Mouse (Mus musculus) MEL (cell line): ENCODE measurements around the gene Colq. TPM values are rescaled to one million over a fixed set of nuclear protein-coding genes. Genes with fewer than 3 reads are reported as not detected.

Experiments used
- DNase-seq: peaks from one replicate; pipeline ENCODE4 v3.0.0; 2011; ENCODE audit warnings: low read depth, low spot score
- H3K27ac ChIP-seq: 2 replicates; pipeline ENCODE4 v1.5.1; 2012; ENCODE audit warnings: low read depth, mild to moderate bottlenecking, control low read depth, low read length, moderate library complexity; ENCODE audit not compliant: control insufficient read depth
- H3K27me3 ChIP-seq, 2 experiments: fragments of 150-350 bp in 1 of 2; sonication (generic) in 1 of 2; 2 replicates each; pipeline ENCODE4 v1.6.1; 2012; ENCODE audit warnings: low read length in 2 of 2, mild to moderate bottlenecking in 2 of 2, improper control_type of control experiment in 1 of 2, moderate library complexity in 1 of 2; ENCODE audit not compliant: insufficient read depth in 2 of 2, control insufficient read depth in 1 of 2
- H3K36me3 ChIP-seq, 2 experiments: 2 replicates each; pipeline ENCODE4 v1.6.1; 2012 to 2014; ENCODE audit warnings: low read length in 2 of 2, improper control_type of control experiment in 1 of 2, inconsistent platforms in 1 of 2, mild to moderate bottlenecking in 1 of 2; ENCODE audit not compliant: insufficient read depth in 2 of 2, control insufficient read depth in 1 of 2
- H3K4me1 ChIP-seq, 2 experiments: fragments of 150-350 bp in 1 of 2; sonication (generic) in 1 of 2; 2 replicates each; pipeline ENCODE4 v1.6.1; 2012; ENCODE audit warnings: low read length in 2 of 2, improper control_type of control experiment in 1 of 2, mild to moderate bottlenecking in 1 of 2; ENCODE audit not compliant: insufficient read depth in 2 of 2, control insufficient read depth in 1 of 2
- H3K4me3 ChIP-seq, 2 experiments: fragments of 150-350 bp in 1 of 2; sonication (generic) in 1 of 2; 2 replicates each; pipeline ENCODE4 v1.5.1; 2012; ENCODE audit warnings: low read depth in 2 of 2, low read length in 2 of 2, mild to moderate bottlenecking in 2 of 2, moderate library complexity in 2 of 2, control low read depth in 1 of 2, improper control_type of control experiment in 1 of 2; ENCODE audit not compliant: control insufficient read depth in 1 of 2, insufficient read depth in 1 of 2
- H3K79me2 ChIP-seq: 2 replicates; pipeline ENCODE4 v1.6.1; 2012; ENCODE audit warnings: mild to moderate bottlenecking, low read length, moderate library complexity; ENCODE audit not compliant: control insufficient read depth, poor library complexity, insufficient read depth
- H3K9ac ChIP-seq: 2 replicates; pipeline ENCODE4 v1.6.1; 2012; ENCODE audit warnings: low read depth, mild to moderate bottlenecking, control low read depth, low read length, moderate library complexity; ENCODE audit not compliant: control insufficient read depth, poor library complexity, severe bottlenecking
- H3K9me3 ChIP-seq: fragments of 150-350 bp; sonication (generic); replicated peaks from 2 replicates; pipeline ENCODE4 v1.6.1; 2012; ENCODE audit warnings: mild to moderate bottlenecking, low read length, improper control_type of control experiment, moderate library complexity; ENCODE audit not compliant: insufficient read depth
- CHD2 ChIP-seq: IDR thresholded peaks from 2 replicates; pipeline ENCODE4 v1.6.1; 2011; ENCODE audit warnings: low read length, improper control_type of control experiment
- CTCF ChIP-seq, 3 experiments: IDR thresholded peaks in 2 of 3; conservative IDR thresholded peaks in 1 of 3; 2 replicates each; pipeline ENCODE4 v1.5.1; 2011 to 2012; ENCODE audit warnings: low read length in 3 of 3, low read depth in 2 of 3, mild to moderate bottlenecking in 2 of 3, improper control_type of control experiment in 1 of 3, inconsistent platforms in 1 of 3, mixed read lengths in 1 of 3, moderate library complexity in 1 of 3; ENCODE audit not compliant: control insufficient read depth in 1 of 3, insufficient read depth in 1 of 3, poor library complexity in 1 of 3, severe bottlenecking in 1 of 3
- ETS1 ChIP-seq: IDR thresholded peaks from 2 replicates; pipeline ENCODE4 v1.6.1; 2012; ENCODE audit warnings: low read depth, mild to moderate bottlenecking, inconsistent platforms, low read length, improper control_type of control experiment, moderate library complexity
- MAFK ChIP-seq: IDR thresholded peaks from 2 replicates; pipeline ENCODE4 v1.6.1; 2011; ENCODE audit warnings: low read depth, mild to moderate bottlenecking, low read length, improper control_type of control experiment, borderline replicate concordance
- MYB ChIP-seq: IDR thresholded peaks from 2 replicates; pipeline ENCODE4 v1.6.1; 2011; ENCODE audit warnings: mild to moderate bottlenecking, low read depth, low read length, improper control_type of control experiment
- MYC ChIP-seq: IDR thresholded peaks from 2 replicates; pipeline ENCODE4 v1.6.1; 2011; ENCODE audit warnings: low read depth, mild to moderate bottlenecking, low read length, improper control_type of control experiment, moderate library complexity
- NELFE ChIP-seq: IDR thresholded peaks from 2 replicates; pipeline ENCODE4 v1.6.1; 2011; ENCODE audit warnings: low read depth, low read length, improper control_type of control experiment
- POLR2A ChIP-seq, 2 experiments: IDR thresholded peaks; 2 replicates each; pipeline ENCODE4 v1.6.1; 2011 to 2012; ENCODE audit warnings: low read length in 2 of 2, mild to moderate bottlenecking in 2 of 2, control low read depth in 1 of 2, improper control_type of control experiment in 1 of 2, low read depth in 1 of 2, moderate library complexity in 1 of 2; ENCODE audit not compliant: control insufficient read depth in 1 of 2, insufficient read depth in 1 of 2, poor library complexity in 1 of 2
- POLR2AphosphoS2 ChIP-seq: IDR thresholded peaks from 2 replicates; pipeline ENCODE4 v1.6.1; 2011; ENCODE audit warnings: low read length, improper control_type of control experiment
- SIN3A ChIP-seq: IDR thresholded peaks from 2 replicates; pipeline ENCODE4 v1.6.1; 2012; ENCODE audit warnings: low read length, improper control_type of control experiment, inconsistent platforms
- TCF12 ChIP-seq: IDR thresholded peaks from 2 replicates; pipeline ENCODE4 v1.6.1; 2014; ENCODE audit warnings: low read depth, mild to moderate bottlenecking, inconsistent platforms, low read length, improper control_type of control experiment, moderate library complexity
- UBTF ChIP-seq: IDR thresholded peaks from 2 replicates; pipeline ENCODE4 v1.6.1; 2012; ENCODE audit warnings: low read depth, mild to moderate bottlenecking, inconsistent platforms, low read length, improper control_type of control experiment, moderate library complexity, borderline replicate concordance; ENCODE audit not compliant: insufficient read depth
- ZKSCAN1 ChIP-seq: IDR thresholded peaks from 2 replicates; pipeline ENCODE4 v1.6.1; 2012; ENCODE audit warnings: low read depth, mild to moderate bottlenecking, inconsistent platforms, low read length, improper control_type of control experiment, moderate library complexity
- ZMIZ1 ChIP-seq: IDR thresholded peaks from 2 replicates; pipeline ENCODE4 v1.6.1; 2012; ENCODE audit warnings: low read depth, mild to moderate bottlenecking, inconsistent platforms, low read length, improper control_type of control experiment, moderate library complexity
- polyA plus RNA-seq, 2 experiments: library from polyadenylated mRNA; stranded (reverse) in 1 of 2; unstranded in 1 of 2; fragments of >175 nt in 1 of 2; fragments of >200 nt in 1 of 2; gene quantifications; 2 replicates each; pipeline versions ENCODE4 v1.2.1 to v1.2.4; 2012; ENCODE audit warnings: low replicate concordance in 2 of 2, low read depth in 1 of 2; ENCODE audit not compliant: insufficient read length in 2 of 2, insufficient read depth in 1 of 2, missing spikeins in 1 of 2
- total RNA-seq: library from RNA; depleted of rRNA; stranded (reverse); fragments of 300-350 nt; gene quantifications from 2 replicates; pipeline ENCODE4 v1.2.3, GENCODE M21; 2012

Gene Colq
- total and polyA plus RNA-seq, 3 experiments = not detected

- Histone ChIP-seq H3K36me3 (peaks cover 0 to 17% of the 10 kb centered on the region in 2 experiments; a peak in 2 of 4 replicates), H3K27ac (peak overlapping the region; percentile 67), H3K9ac (peak overlapping the region; percentile 17; the same call in 1 of the 2 replicates), H3K27me3 (no peaks in the 10 kb centered on the region; a peak in 1 of 4 replicates), H3K4me1 (peaks cover 13 to 35% of the 10 kb centered on the region in 2 experiments), H3K79me2 (no peaks in the 10 kb centered on the region), H3K9me3 (no peaks in the 10 kb centered on the region), H3K4me3 (peak overlapping the region; percentile 4 to 6; a peak in 3 of 4 replicates)
- DNase-seq = peak; percentile 76
- TF ChIP-seq MYB = no peak
- no peak for TF ChIP-seq UBTF
- no peak for TF ChIP-seq ZMIZ1
- no peak for TF ChIP-seq MAFK
- peak; percentile 50; the same call in 1 of the 2 replicates for TF ChIP-seq ETS1
- TF ChIP-seq NELFE = 0 out of 2 replicates have a peak, but pooled peaks have one; percentile 17
- TF ChIP-seq SIN3A = no peak
- TF ChIP-seq POLR2A (IDR thresholded peaks at IDR 0.05; ENCODE audit: control insufficient read depth in 1 of 2, insufficient read depth in 1 of 2, low read depth in 1 of 2, low read length in 2 of 2, poor library complexity in 1 of 2) = peak in 1 of 2 experiments; percentile 50; a peak in 2 of 4 replicates
- TF ChIP-seq CTCF (IDR thresholded peaks at IDR 0.05 in 2 of 3, conservative IDR thresholded peaks at IDR 0.05 in 1 of 3; ENCODE audit: control insufficient read depth in 1 of 3, insufficient read depth in 1 of 3, low read depth in 2 of 3, low read length in 3 of 3, poor library complexity in 1 of 3, severe bottlenecking in 1 of 3) = no peak
- no peak for TF ChIP-seq TCF12
These were observed 22.0 kb downstream of the Colq start for GRCm38 (mm10) chr14:31569151-31569631.

DNA sequence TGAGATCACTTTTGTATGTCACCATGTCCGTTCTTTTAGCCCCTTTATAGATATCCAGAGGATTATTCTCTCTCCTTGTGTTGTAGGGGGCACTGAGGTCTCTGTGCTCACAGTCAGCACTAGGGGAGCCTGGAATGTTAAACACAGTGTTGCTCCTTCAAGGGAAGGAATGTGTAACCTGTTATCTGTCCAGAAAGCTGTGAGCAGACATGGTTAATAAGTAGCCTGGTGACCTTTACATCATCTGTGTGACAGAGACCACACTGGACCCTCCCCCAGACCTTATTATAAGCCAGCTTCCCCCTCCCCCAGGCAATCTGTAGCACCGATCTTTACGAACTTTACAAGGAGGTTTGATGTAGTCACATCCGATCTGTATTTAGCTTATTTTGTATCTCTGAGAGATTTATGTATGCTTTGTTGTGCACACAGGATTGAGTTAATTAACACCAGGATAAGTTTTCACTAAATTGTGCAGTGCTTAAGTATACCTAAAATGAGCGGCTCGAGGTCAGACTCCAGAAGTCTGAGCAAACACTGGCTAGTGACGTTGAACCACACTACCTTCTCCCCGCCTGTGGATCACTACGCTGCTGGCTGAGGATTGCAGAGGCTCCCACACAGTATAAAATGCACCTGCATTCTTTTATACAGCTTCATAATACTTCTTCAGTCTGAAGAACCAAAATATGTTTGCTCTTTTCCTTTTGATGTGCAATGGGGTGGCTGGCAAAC lies 25.5 kb downstream of the Colq start:
- no peaks in the 10 kb centered on the region; a peak in 1 of 4 replicates for H3K27me3 ChIP-seq
- TF ChIP-seq ZKSCAN1 (no peak), POLR2AphosphoS2 (no peak), MYC (no peak), SIN3A (no peak), CHD2 (no peak)
- no peak overlapping the region for H3K27ac ChIP-seq
- H3K36me3 ChIP-seq = peaks cover 0 to 13% of the 10 kb centered on the region in 2 experiments; a peak in 2 of 4 replicates
- H3K4me1 ChIP-seq = peaks cover 8 to 25% of the 10 kb centered on the region in 2 experiments
- no peak overlapping the region for H3K9ac ChIP-seq
- no peaks in the 10 kb centered on the region for H3K79me2 ChIP-seq
- H3K4me3 ChIP-seq = no peak overlapping the region
- H3K9me3 ChIP-seq = no peaks in the 10 kb centered on the region
- no peak for DNase-seq
